Mouse (Mus musculus) megakaryocyte, embryonic 14.5 days (primary cell): Measurements from ENCODE around the gene Snf8.

Experiments used
- FLI1 ChIP-seq: IDR thresholded peaks from 2 replicates; pipeline ENCODE4 v1.6.1; 2012; ENCODE audit warnings: low read length, inconsistent platforms, mixed read lengths
- GATA1 ChIP-seq: IDR thresholded peaks from 3 replicates; pipeline ENCODE4 v1.6.1; 2012; ENCODE audit warnings: mixed read lengths, low read length, inconsistent platforms, borderline replicate concordance

DNA sequence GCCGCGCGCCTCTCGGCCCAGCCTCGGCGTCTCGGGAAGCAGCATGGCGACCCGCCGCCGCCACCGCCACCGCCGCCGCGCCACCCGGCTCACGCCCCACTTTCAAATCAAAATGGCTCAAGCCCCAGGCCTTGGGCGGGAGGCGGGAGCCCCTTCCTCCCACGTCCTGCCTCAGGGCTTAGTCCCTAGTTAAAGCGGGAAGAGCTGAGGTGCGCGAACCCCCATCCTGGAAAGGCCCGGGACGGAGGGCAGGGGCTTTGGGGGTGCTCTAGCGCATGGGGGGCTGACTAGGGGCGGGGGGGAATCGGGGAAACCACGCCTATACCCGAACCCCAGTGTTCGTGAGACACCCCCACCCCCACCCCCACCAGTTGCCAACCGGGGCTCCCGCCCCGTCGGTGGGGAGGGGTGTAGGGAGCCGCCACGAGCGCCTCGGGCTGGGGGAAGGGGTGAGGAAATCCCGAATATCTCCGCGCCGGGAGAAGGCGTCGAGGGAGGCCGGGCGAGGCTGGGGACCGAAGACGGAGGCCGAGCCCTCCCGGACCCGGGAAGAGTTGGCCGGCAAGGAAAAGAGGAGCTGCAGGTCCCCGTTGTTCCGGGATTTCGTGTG, 29.8 kb upstream of the Snf8 start:
- TF ChIP-seq GATA1 = no peak
- no peak for TF ChIP-seq FLI1
